Mouse (Mus musculus) NIH3T3 (cell line): Measurements from ENCODE around the gene Htr2a.
A peak's percentile ranks its signal among the peaks of the same experiment; 100 is the strongest.

ENCODE experiments used
- DNase-seq: peaks from one replicate; pipeline ENCODE4 v3.0.0-alpha.2; 2012; ENCODE audit warnings: low read depth

Gene Htr2a

GRCm38 (mm10) chr14:74697432-74697831 is 56.8 kb downstream of the Htr2a start:
- no peak for DNase-seq

GRCm38 (mm10) chr14:74699241-74699640 is 58.6 kb downstream of the Htr2a start:
- no peak for DNase-seq

- no peak for DNase-seq
These were observed 63.3 kb downstream of the Htr2a start for GRCm38 (mm10) chr14:74703930-74704329.

- peak; percentile 74 for DNase-seq
These were observed 68.4 kb downstream of the Htr2a start for GRCm38 (mm10) chr14:74709054-74709453.

- peak; percentile 35 for DNase-seq
These were observed 82.9 kb downstream of the Htr2a start for GRCm38 (mm10) chr14:74723541-74723940.

- no peak for DNase-seq
These were observed 90.8 kb downstream of the Htr2a start for GRCm38 (mm10) chr14:74731221-74732078.

GRCm38 (mm10) chr14:74732079-74732783 is 91.6 kb downstream of the Htr2a start, which contains the start of gene Esd:
Gene Esd (plus strand): TSS chr14:74732297.
- peak; percentile 94 for DNase-seq

GRCm38 (mm10) chr14:74733397-74733796 is 92.8 kb downstream of the Htr2a start:
- peak; percentile 63 for DNase-seq

GRCm38 (mm10) chr14:74735471-74735870 is 94.8 kb downstream of the Htr2a start:
- DNase-seq: no peak

- peak; percentile 36 for DNase-seq
These were observed 96.2 kb downstream of the Htr2a start for GRCm38 (mm10) chr14:74736850-74737249.
